Mouse (Mus musculus): ENCODE data around the gene Cabp2. TPM values are rescaled to one million over a fixed set of nuclear protein-coding genes. Genes with fewer than 3 reads are reported as not detected.
"Not testable (repeated sequence)": the region's sequence is repeated elsewhere in the genome, so short reads cannot be mapped to it uniquely, and the experiment has no call there.

The Cabp2 gene
- polyA plus RNA-seq, 1 experiment from 2014 or later, result not detected

- not testable (repeated sequence) for H3K27ac ChIP-seq (ENCODE audit: low read depth, low read length); H3K9ac ChIP-seq (replicated peaks; ENCODE audit: low read depth, low read length); ATAC-seq (ENCODE audit: low read depth); H3K4me3 ChIP-seq (ENCODE audit: low read depth, low read length); H3K4me1 ChIP-seq (ENCODE audit: control insufficient read depth, insufficient read depth, low read length); H3K9me3 ChIP-seq (ENCODE audit: control insufficient read depth, low read length); H3K27me3 ChIP-seq (ENCODE audit: control insufficient read depth, insufficient read depth, low read length); H3K36me3 ChIP-seq (ENCODE audit: control insufficient read depth, insufficient read depth, low read length); H3K4me2 ChIP-seq (ENCODE audit: low read depth, low read length)
- WGBS, result 92% methylated on average over 8 of the region's 8 CpGs
Measured at GRCm38 (mm10) chr19:4060044-4060898, 21.1 kb upstream of the Cabp2 start.

- no peak overlapping the region for H3K4me2 ChIP-seq (ENCODE audit: low read depth, low read length)
- no peaks in the 10 kb centered on the region for H3K27me3 ChIP-seq (ENCODE audit: control insufficient read depth, insufficient read depth, low read length)
- ATAC-seq (ENCODE audit: low read depth), result no peak
- H3K9ac ChIP-seq (replicated peaks; ENCODE audit: low read depth, low read length), result no peak overlapping the region
- 92% methylated on average over 6 of the region's 6 CpGs for WGBS
- H3K9me3 ChIP-seq (ENCODE audit: control insufficient read depth, low read length), result no peaks in the 10 kb centered on the region
- no peaks in the 10 kb centered on the region for H3K36me3 ChIP-seq (ENCODE audit: control insufficient read depth, insufficient read depth, low read length)
- no peaks in the 10 kb centered on the region for H3K4me1 ChIP-seq (ENCODE audit: control insufficient read depth, insufficient read depth, low read length)
- no peak overlapping the region for H3K4me3 ChIP-seq (ENCODE audit: low read depth, low read length)
- H3K27ac ChIP-seq (ENCODE audit: low read depth, low read length), result no peak overlapping the region
Measured at GRCm38 (mm10) chr19:4060899-4061465, 20.4 kb upstream of the Cabp2 start.

DNA sequence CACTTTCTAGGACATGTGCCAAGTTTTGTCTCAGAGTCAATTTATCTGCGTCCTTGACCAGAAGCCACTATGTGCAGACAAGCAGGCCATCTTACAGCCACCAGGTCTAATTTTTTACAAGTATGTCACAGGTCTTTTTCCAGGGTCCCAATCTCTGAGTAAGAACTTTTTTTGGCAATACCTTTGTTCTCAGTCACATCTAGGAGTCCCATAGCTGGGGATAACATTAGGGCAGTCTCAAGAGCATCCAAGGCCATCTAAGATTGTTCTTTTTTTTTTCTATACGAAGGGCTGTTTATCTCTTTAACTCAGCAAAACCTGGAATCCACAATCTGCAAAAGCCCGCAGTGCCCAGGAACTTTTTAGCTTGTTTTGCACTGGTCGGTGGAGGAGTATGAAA, 18.0 kb upstream of the Cabp2 start:
- 96% methylated on average over 2 of the region's 4 CpGs for WGBS
- H3K4me1 ChIP-seq (ENCODE audit: control insufficient read depth, insufficient read depth, low read length); ATAC-seq (ENCODE audit: low read depth); H3K36me3 ChIP-seq (ENCODE audit: control insufficient read depth, insufficient read depth, low read length); H3K27me3 ChIP-seq (ENCODE audit: control insufficient read depth, insufficient read depth, low read length); H3K4me2 ChIP-seq (ENCODE audit: low read depth, low read length); H3K27ac ChIP-seq (ENCODE audit: low read depth, low read length); H3K9ac ChIP-seq (replicated peaks; ENCODE audit: low read depth, low read length); H3K4me3 ChIP-seq (ENCODE audit: low read depth, low read length); H3K9me3 ChIP-seq (ENCODE audit: control insufficient read depth, low read length): not testable (repeated sequence)

DNA sequence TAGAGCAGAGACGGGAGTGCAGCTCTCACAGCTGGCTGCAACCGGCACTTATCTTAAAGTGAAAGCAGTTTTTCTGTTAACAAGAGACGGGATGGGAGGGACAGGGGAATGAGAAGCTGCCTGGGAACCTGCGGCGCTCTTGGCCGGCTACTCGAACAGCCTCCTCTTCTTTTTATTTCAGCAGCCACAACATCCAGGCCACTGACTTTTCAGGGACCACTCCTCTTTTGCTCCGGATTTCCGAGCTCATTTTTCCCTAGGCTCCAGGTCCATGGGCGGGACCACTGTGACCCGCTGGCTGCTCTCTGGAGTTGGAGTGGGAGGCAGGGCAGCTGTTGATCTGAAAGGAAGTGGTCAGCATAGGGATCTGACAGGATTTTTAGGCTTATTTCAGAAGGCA, 16.9 kb upstream of the Cabp2 start:
- H3K9ac ChIP-seq (replicated peaks; ENCODE audit: low read depth, low read length); H3K27ac ChIP-seq (ENCODE audit: low read depth, low read length); H3K4me3 ChIP-seq (ENCODE audit: low read depth, low read length); ATAC-seq (ENCODE audit: low read depth); H3K27me3 ChIP-seq (ENCODE audit: control insufficient read depth, insufficient read depth, low read length); H3K36me3 ChIP-seq (ENCODE audit: control insufficient read depth, insufficient read depth, low read length); H3K4me2 ChIP-seq (ENCODE audit: low read depth, low read length); H3K4me1 ChIP-seq (ENCODE audit: control insufficient read depth, insufficient read depth, low read length); H3K9me3 ChIP-seq (ENCODE audit: control insufficient read depth, low read length): not testable (repeated sequence)
- WGBS, result 45% methylated on average over 2 of the region's 11 CpGs

GRCm38 (mm10) chr19:4066280-4066679, 15.1 kb upstream of the Cabp2 start:
- 88% methylated on average over 6 of the region's 6 CpGs for WGBS
- no peaks in the 10 kb centered on the region for H3K9me3 ChIP-seq (ENCODE audit: control insufficient read depth, low read length)
- no peak overlapping the region for H3K9ac ChIP-seq (replicated peaks; ENCODE audit: low read depth, low read length)
- ATAC-seq (ENCODE audit: low read depth), result no peak
- no peaks in the 10 kb centered on the region for H3K4me1 ChIP-seq (ENCODE audit: control insufficient read depth, insufficient read depth, low read length)
- H3K27ac ChIP-seq (ENCODE audit: low read depth, low read length), result no peak overlapping the region
- no peaks in the 10 kb centered on the region for H3K36me3 ChIP-seq (ENCODE audit: control insufficient read depth, insufficient read depth, low read length)
- H3K27me3 ChIP-seq (ENCODE audit: control insufficient read depth, insufficient read depth, low read length), result no peaks in the 10 kb centered on the region
- no peak overlapping the region for H3K4me3 ChIP-seq (ENCODE audit: low read depth, low read length)
- no peak overlapping the region for H3K4me2 ChIP-seq (ENCODE audit: low read depth, low read length)

GRCm38 (mm10) chr19:4066877-4067276, 14.5 kb upstream of the Cabp2 start:
- Histone ChIP-seq H3K27ac (ENCODE audit: low read depth, low read length) (no peak overlapping the region), H3K9ac (replicated peaks; ENCODE audit: low read depth, low read length) (no peak overlapping the region), H3K4me2 (ENCODE audit: low read depth, low read length) (no peak overlapping the region), H3K27me3 (ENCODE audit: control insufficient read depth, insufficient read depth, low read length) (no peaks in the 10 kb centered on the region), H3K36me3 (ENCODE audit: control insufficient read depth, insufficient read depth, low read length) (no peaks in the 10 kb centered on the region), H3K4me3 (ENCODE audit: low read depth, low read length) (no peak overlapping the region), H3K4me1 (ENCODE audit: control insufficient read depth, insufficient read depth, low read length) (no peaks in the 10 kb centered on the region), H3K9me3 (ENCODE audit: control insufficient read depth, low read length) (no peaks in the 10 kb centered on the region)
- ATAC-seq (ENCODE audit: low read depth), result no peak

DNA sequence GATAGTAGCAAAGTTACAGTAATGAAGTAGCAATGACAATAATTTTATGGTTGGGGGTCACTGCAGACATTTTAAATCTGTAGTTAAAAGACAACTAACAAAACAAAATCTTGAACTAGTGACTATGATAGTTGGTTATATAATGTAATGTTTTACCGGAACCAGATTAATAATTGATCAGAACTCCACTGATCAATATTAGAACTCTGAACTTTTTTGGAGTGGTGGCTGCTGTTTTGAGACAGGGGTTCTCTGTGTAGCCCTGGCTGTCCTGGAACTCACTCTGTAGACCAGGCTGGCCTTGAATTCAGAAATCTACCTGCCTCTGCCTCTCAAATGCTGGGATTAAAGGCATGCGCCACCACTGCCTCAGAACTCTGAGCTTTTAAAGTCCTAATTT, 13.1 kb upstream of the Cabp2 start:
- not testable (repeated sequence) for ATAC-seq (ENCODE audit: low read depth); H3K9me3 ChIP-seq (ENCODE audit: control insufficient read depth, low read length); H3K4me3 ChIP-seq (ENCODE audit: low read depth, low read length); H3K36me3 ChIP-seq (ENCODE audit: control insufficient read depth, insufficient read depth, low read length); H3K9ac ChIP-seq (replicated peaks; ENCODE audit: low read depth, low read length); H3K4me1 ChIP-seq (ENCODE audit: control insufficient read depth, insufficient read depth, low read length); H3K27ac ChIP-seq (ENCODE audit: low read depth, low read length); H3K27me3 ChIP-seq (ENCODE audit: control insufficient read depth, insufficient read depth, low read length); H3K4me2 ChIP-seq (ENCODE audit: low read depth, low read length)
- WGBS, result 93% methylated on average over 2 of the region's 2 CpGs

DNA sequence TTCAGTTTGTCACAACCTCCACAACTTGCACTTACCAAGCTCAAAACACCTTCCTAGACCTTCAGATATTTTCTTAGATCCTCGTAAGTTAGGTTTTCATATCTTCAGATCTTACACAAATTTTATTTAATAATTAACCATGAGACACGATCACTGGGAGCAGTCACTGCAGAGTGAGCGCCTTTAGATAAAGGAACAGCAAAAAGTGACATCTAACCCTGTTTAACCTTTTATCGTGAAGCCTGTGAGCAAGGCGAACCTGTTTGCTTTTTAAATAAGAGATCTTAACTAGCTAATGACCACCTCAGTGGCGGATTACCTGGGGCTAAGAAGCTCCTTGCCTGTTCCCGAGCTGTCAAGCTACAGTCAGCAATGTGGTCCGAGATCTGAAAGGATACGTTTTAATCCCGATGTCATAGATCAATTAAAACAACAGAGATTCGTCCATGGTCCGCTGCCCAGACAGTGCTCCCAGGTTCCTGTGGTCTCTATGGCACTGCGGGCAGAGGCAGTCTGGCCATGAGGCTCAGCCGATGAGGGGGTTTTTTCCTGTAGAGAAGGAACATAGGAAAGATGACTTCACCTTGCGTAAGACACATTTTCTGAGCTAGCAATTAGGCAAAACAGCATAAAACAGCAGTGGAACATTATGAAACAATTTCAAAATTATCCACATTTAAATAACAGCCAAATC, 12.5 kb upstream of the Cabp2 start:
- Histone ChIP-seq H3K4me2 (ENCODE audit: low read depth, low read length) (no peak overlapping the region), H3K9ac (replicated peaks; ENCODE audit: low read depth, low read length) (no peak overlapping the region; the same call in 1 of the 2 replicates), H3K4me3 (ENCODE audit: low read depth, low read length) (no peak overlapping the region), H3K27ac (ENCODE audit: low read depth, low read length) (no peak overlapping the region), H3K4me1 (ENCODE audit: control insufficient read depth, insufficient read depth, low read length) (no peaks in the 10 kb centered on the region), H3K27me3 (ENCODE audit: control insufficient read depth, insufficient read depth, low read length) (no peaks in the 10 kb centered on the region), H3K9me3 (ENCODE audit: control insufficient read depth, low read length) (no peaks in the 10 kb centered on the region), H3K36me3 (ENCODE audit: control insufficient read depth, insufficient read depth, low read length) (no peaks in the 10 kb centered on the region)
- ATAC-seq (ENCODE audit: low read depth), result no peak
- 74% methylated on average over 15 of the region's 15 CpGs for WGBS

- 80% methylated on average over 15 of the region's 15 CpGs for WGBS
- Histone ChIP-seq H3K27me3 (ENCODE audit: control insufficient read depth, insufficient read depth, low read length) (no peaks in the 10 kb centered on the region), H3K27ac (ENCODE audit: low read depth, low read length) (no peak overlapping the region), H3K36me3 (ENCODE audit: control insufficient read depth, insufficient read depth, low read length) (no peaks in the 10 kb centered on the region), H3K9me3 (ENCODE audit: control insufficient read depth, low read length) (no peaks in the 10 kb centered on the region), H3K9ac (replicated peaks; ENCODE audit: low read depth, low read length) (no peak overlapping the region), H3K4me3 (ENCODE audit: low read depth, low read length) (no peak overlapping the region), H3K4me2 (ENCODE audit: low read depth, low read length) (no peak overlapping the region), H3K4me1 (ENCODE audit: control insufficient read depth, insufficient read depth, low read length) (no peaks in the 10 kb centered on the region)
- no peak for ATAC-seq (ENCODE audit: low read depth)
Measured at GRCm38 (mm10) chr19:4070311-4070710, 11.1 kb upstream of the Cabp2 start.
